Mouse (Mus musculus) cerebellum, postnatal 10 days (tissue): ENCODE measurements around the gene Gm10477.
"Not testable (repeated sequence)": the region's sequence is repeated elsewhere in the genome, so short reads cannot be mapped to it uniquely, and the experiment has no call there.

ENCODE experiments used
- DNase-seq, 2 experiments: peaks; one replicate each; pipeline ENCODE4 v3.0.0; 2021; ENCODE audit warnings: mixed read lengths in 2 of 2

Gm10477 gene

DNA sequence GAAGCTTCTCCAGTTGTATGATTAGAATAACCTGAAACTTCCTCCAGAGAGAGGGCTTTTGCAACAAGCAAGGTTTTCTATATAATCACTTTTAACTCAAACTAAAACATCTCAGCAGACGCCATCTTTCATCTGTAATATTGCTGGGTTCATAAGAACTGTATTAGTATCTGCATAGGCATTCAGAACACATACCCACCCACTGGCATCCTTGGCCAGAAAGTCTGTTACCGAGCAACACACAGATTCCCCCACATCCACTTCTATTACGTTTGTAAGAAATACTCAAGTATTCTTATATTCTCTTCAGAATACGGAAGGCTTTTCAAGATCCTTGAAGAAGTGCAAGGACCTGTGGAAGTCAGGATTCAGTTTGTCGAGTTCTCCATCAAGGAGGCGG lies at the start of gene Gm10477:
Gene Gm10477, plus strand, starts transcription at position 301 of the 400 bp plus-strand sequence.
- not testable (repeated sequence) for DNase-seq

- no peak for DNase-seq
Observed at GRCm38 (mm10) chrX:56477553-56477952, 47.0 kb upstream of the Gm10477 start.

DNA sequence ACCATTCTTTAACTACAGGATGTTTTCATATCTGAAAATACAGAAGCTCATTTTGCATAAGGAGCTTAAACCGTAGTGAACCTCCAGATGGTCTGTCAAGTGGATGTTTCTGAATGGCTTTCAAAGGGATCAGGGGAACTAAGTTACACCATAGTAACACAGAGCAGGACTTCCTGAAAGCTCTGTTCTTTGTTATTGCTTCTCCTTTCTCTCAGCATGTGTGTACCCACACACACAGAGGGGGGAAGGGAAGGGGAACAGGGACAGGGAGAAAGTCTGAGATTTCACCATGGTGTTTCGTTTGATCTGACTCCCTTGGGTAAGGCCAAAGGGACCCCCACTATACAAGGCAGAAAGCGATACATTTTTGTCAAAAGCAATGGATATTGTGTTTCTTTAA lies 42.6 kb upstream of the Gm10477 start:
- no peak for DNase-seq

GRCm38 (mm10) chrX:56489758-56490157 lies 34.8 kb upstream of the Gm10477 start:
- peak; percentile 87 to 90 for DNase-seq

DNA sequence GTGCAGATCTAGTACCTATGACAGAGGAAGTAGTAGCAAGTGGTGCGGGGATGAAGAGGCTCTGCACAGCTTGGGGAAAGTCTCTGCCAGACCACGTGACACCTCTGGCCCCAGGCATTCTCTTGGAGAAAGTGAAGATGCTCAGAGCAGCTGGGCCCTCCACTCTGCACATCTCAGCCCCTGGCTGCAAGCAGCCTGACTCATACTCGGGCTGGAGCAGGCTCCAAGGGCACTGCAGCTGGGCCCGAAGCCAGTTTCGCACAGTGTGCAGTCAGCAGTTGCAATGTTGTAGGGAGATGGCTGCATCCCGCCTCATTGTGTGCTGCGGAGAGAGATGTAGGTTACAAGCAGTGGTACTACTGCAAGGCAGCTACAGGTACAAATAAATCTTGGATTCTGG lies 27.3 kb upstream of the Gm10477 start:
- DNase-seq, result peak; percentile 27 to 44

DNA sequence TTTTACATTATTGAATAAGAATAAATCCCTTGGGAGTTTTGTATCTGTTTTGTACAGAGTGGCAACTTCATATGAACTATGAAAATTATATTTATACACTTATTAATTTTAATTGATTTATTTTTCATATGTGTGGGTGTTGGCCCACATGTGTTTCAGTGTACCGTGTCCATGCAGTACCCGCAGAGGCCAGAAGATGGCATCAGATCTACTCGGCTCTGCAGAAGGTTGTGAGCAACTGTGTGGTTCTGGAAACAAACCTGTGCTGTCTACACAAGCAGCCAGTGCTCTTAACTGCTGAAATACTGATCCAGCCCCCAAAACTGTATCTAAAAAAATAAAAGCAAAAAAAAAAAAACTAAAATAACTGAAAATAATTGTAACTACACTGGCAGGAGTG lies 6.7 kb downstream of the Gm10477 start:
- peak; percentile 78 to 82 for DNase-seq

- DNase-seq, result peak; percentile 56 to 58
Observed at GRCm38 (mm10) chrX:56537162-56537561, 12.6 kb downstream of the Gm10477 start.

DNA sequence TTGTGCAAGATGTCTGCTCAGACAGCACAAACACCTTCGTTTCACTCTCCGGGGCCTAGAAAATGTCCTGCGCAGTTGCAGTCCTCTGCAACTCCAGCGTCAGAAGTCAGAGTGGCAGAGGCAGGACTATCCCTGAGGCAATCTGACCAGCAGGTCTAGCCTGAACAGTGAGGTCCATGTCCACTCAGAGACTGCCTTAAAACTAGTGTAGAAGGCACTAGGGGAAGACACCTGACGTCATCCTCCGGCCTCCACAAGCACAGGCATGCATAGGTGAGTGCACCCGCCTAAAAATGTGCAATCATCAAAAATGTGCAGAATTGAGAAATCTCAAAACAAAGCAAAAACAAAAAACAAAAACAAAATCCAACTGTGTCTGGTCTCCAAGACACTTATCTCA lies 25.0 kb downstream of the Gm10477 start, which contains the start of gene Gm648:
Gene Gm648, minus strand, starts transcription at position 101 of the 400 bp plus-strand sequence.
- no peak for DNase-seq

- no peak for DNase-seq
Observed at GRCm38 (mm10) chrX:56553584-56553983, 29.0 kb downstream of the Gm10477 start.

DNA sequence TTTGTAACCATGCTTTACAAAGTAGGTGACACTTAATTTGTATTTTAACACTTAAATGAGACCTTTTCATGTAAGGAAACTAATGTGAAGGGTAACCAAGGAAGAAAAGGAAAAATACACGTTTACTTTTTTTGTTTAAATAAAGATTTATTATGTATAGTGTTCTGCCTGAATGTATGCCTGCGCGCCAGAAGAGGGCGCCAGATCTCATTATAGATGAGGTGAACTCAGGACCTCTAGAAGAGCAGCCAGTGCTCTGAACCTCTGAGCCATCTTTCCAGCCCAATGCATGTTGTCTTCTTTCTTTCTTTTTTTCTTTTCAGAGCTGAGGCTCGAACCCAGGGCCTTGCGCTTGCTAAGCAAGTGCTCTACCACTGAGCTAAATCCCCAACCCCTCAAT lies 47.9 kb downstream of the Gm10477 start:
- DNase-seq, result peak; percentile 25 to 39
